Mouse (Mus musculus) lung, postnatal 0 days (tissue): ENCODE measurements around the gene Pacsin2. TPM values are rescaled to one million over a fixed set of nuclear protein-coding genes. Genes with fewer than 3 reads are reported as not detected.

ENCODE experiments used
- ATAC-seq: fragments of 200-750 bp; cut with Nextera tagmentation; 2 replicates; pipeline ENCODE4 v1.8.0; 2017; ENCODE audit warnings: moderate library complexity
- DNase-seq: peaks from one replicate; pipeline ENCODE4 v3.0.0-alpha.2; 2016; ENCODE audit warnings: low spot score
- H3K27ac ChIP-seq: fragments of 300-500 bp; sonication (generic); 2 replicates; pipeline ENCODE4 v1.5.1; 2014; ENCODE audit warnings: antibody characterized with exemption, mild to moderate bottlenecking, low read length, mixed read lengths
- H3K27me3 ChIP-seq: fragments of 300-500 bp; sonication (generic); replicated peaks from 2 replicates; pipeline ENCODE4 v1.6.1; 2014; ENCODE audit warnings: low read length, mixed read lengths; ENCODE audit not compliant: insufficient read depth
- H3K36me3 ChIP-seq: fragments of 300-500 bp; sonication (generic); 2 replicates; pipeline ENCODE4 v1.6.1; 2014; ENCODE audit warnings: low read length, mixed read lengths; ENCODE audit not compliant: insufficient read depth
- H3K4me1 ChIP-seq: fragments of 300-500 bp; sonication (generic); 2 replicates; pipeline ENCODE4 v1.6.1; 2014; ENCODE audit warnings: antibody characterized with exemption, low read depth, low read length, mixed read lengths; ENCODE audit not compliant: insufficient read depth
- H3K4me2 ChIP-seq: fragments of 300-500 bp; sonication (generic); replicated peaks from 2 replicates; pipeline ENCODE4 v1.6.1; 2014; ENCODE audit warnings: low read depth, mild to moderate bottlenecking, low read length, moderate library complexity, mixed read lengths
- H3K4me3 ChIP-seq: fragments of 300-500 bp; sonication (generic); 2 replicates; pipeline ENCODE4 v1.5.1; 2014; ENCODE audit warnings: low read depth, low read length
- H3K9ac ChIP-seq: fragments of 300-500 bp; sonication (generic); replicated peaks from 2 replicates; pipeline ENCODE4 v1.6.1; 2014; ENCODE audit warnings: low read depth, mild to moderate bottlenecking
- H3K9me3 ChIP-seq: fragments of 300-500 bp; sonication (generic); 2 replicates; pipeline ENCODE4 v1.6.1; 2016; ENCODE audit warnings: low read length, mixed read lengths
- CTCF ChIP-seq: IDR thresholded peaks from 2 replicates; pipeline ENCODE4 v1.5.1; 2016; ENCODE audit warnings: antibody characterized with exemption, mild to moderate bottlenecking
- EP300 ChIP-seq: IDR thresholded peaks from 2 replicates; pipeline ENCODE4 v1.6.1; 2016; ENCODE audit warnings: antibody characterized with exemption, mild to moderate bottlenecking, control low read depth
- WGBS: fragments of 180-500 bp; shearing (Covaris S2); extraction: QIAGEN DNeasy Blood & Tissue Kit; methylation state at CpG from one replicate; pipeline ENCODE4 v1.1.7; 2014; 5-methylcytosine and 5-hydroxymethylcytosine counted together
- polyA plus RNA-seq: library from polyadenylated mRNA; unstranded; fragments of >200 nt; fragmentation: Nextera tagmentation; extraction: Ambion mirVana; gene quantifications from 2 replicates; pipeline ENCODE4 v1.2.1, GENCODE M21; 2015

The Pacsin2 gene
- polyA plus RNA-seq, 1 experiment from 2014 or later = 46.7 TPM

DNA sequence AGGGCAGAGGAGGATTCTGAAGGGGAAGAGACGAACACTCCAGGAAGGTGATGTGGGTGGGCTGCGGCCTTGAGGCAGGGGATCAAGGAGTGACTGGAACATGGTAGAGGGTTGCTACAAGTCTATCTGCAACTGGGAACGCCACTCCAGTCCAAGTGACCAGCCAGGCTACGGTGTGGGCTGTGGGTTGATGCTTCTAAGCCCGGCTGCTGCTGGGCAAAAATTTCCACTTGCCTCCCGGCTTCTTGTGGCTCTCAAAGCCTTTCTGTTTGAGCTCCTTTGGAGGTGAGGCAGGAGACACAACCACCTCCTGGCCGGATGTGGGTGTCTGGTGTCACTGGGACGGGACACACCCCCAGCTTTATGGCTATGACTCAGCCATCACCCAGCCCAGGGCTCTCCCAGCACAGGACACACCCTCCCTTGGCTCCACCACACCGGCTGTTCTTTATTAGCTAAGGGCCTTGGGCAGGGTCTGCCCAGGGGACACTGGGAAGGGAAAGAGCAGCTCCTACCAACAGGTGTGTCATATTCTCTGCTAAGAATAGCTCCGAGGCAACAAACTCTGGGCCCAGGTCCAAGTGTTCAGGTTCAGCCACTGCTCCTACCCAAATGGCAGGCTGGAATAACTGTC lies 9.5 kb upstream of the Pacsin2 start:
- no peak overlapping the region for H3K9ac ChIP-seq
- peak; percentile 90 for ATAC-seq
- no peaks in the 10 kb centered on the region for H3K36me3 ChIP-seq
- H3K27ac ChIP-seq = 0 out of 2 replicates have a peak overlapping the region, but pooled peaks have one; percentile 34
- 45% methylated on average over 10 of the region's 10 CpGs for WGBS
- DNase-seq = peak; percentile 90
- H3K27me3 ChIP-seq = no peaks in the 10 kb centered on the region
- TF ChIP-seq EP300 = peak; percentile 42; the same call in 1 of the 2 replicates
- TF ChIP-seq CTCF = no peak
- no peak overlapping the region for H3K4me2 ChIP-seq
- H3K4me1 ChIP-seq = no peaks in the 10 kb centered on the region
- no peaks in the 10 kb centered on the region for H3K9me3 ChIP-seq
- no peak overlapping the region for H3K4me3 ChIP-seq

DNA sequence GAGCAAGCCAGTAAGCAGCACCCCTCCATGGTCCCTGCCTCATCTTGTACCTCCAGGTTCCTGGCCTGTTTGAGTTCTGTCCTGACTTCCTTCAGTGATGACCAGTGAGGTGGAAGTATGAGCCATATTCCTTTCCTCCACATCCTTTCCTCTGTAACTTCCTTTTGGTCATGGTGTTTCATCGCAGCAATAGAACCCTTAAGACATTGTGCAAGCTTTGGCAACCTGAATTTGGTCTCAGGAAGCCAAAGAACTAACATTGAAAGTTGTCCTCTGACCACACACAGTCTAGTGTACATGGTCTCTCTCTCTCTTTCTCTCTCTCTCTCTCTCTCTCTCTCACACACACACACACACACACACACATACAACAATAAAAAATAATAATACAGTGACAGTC lies 8.8 kb upstream of the Pacsin2 start:
- no peak overlapping the region for H3K4me3 ChIP-seq
- H3K27me3 ChIP-seq = no peaks in the 10 kb centered on the region
- H3K9me3 ChIP-seq = no peaks in the 10 kb centered on the region
- H3K27ac ChIP-seq = no peak overlapping the region
- no peak for TF ChIP-seq EP300
- TF ChIP-seq CTCF = no peak
- WGBS = 61% methylated on average over 1 of the region's 1 CpGs
- no peak overlapping the region for H3K9ac ChIP-seq
- H3K4me1 ChIP-seq = no peaks in the 10 kb centered on the region
- no peak for ATAC-seq
- H3K36me3 ChIP-seq = no peaks in the 10 kb centered on the region
- DNase-seq = no peak
- no peak overlapping the region for H3K4me2 ChIP-seq

DNA sequence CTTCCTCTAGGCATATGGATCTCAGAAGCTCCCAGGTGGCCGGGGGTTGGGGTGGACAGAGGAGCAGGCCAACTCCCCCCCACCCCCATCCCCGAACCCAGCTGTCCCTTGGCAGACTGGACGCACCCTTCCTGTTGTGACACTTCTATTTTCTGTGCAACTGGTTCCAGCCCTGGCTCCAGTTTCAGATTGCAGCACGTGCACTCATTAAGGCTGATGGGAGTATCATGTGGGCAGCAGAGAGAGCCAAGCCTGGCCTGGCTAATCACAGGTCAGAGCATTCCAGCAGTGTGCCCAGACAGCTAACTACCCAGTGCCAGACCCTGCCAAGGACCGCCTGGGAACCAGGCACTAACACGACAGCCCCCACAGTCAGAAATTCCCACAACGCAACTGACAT lies 7.1 kb upstream of the Pacsin2 start:
- Histone ChIP-seq H3K36me3 (no peaks in the 10 kb centered on the region), H3K27me3 (no peaks in the 10 kb centered on the region), H3K4me3 (no peak overlapping the region), H3K27ac (no peak overlapping the region), H3K4me2 (no peak overlapping the region), H3K9me3 (no peaks in the 10 kb centered on the region), H3K4me1 (no peaks in the 10 kb centered on the region), H3K9ac (no peak overlapping the region)
- WGBS = 61% methylated on average over 7 of the region's 7 CpGs
- TF ChIP-seq CTCF (no peak), EP300 (no peak)
- DNase-seq (peak; percentile 65), ATAC-seq (peak; percentile 29)

DNA sequence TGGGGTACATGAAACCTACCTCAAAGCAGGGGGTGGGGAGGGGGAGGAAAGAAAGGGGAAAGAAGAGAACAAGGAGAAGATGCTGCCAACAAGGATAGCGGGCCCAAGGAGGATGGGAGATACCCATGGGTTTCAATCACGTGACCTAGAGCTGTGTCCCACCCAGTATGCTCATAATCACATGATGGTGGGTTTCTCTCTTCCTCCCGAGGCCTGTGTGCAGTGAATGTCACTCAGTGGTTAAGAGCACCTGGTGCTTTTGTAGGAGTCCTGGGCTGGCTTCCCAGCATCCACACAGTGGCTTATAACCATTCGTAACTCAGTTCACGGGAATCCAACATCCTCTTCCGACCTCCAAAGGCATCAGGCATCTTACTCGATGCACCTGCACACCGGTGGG lies 6.0 kb upstream of the Pacsin2 start:
- TF ChIP-seq EP300 = no peak
- no peak for TF ChIP-seq CTCF
- Histone ChIP-seq H3K9me3 (no peaks in the 10 kb centered on the region), H3K36me3 (no peaks in the 10 kb centered on the region), H3K27ac (no peak overlapping the region), H3K4me1 (no peaks in the 10 kb centered on the region), H3K9ac (no peak overlapping the region), H3K27me3 (no peaks in the 10 kb centered on the region), H3K4me3 (no peak overlapping the region), H3K4me2 (no peak overlapping the region)
- 82% methylated on average over 8 of the region's 8 CpGs for WGBS
- DNase-seq = no peak
- ATAC-seq = no peak

DNA sequence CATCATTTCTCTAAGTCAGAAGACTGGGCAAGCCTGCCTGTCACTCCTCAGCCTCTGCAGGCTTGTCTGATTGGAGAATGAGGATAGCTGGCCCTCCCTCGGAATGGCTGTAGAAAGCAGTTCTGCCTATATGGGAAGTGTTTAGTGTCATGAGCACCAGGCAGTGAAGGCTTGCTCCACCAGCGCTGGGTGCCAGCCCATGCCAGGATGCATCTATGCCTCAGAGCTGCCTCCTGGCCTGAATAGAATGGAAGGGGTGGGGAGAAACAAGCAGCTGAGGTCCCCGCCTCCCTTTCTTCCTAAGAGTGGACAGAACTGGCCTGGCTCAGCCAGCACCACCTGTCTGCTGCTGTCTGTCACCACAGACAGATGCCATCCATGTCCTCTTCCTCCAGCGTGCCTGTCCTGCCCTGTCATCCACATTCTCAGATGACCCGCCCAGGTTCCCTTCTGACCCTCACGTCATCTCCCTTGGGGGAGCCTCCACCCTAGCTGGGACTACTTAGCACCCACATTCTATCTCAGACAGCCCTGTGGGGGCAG lies 4.9 kb upstream of the Pacsin2 start:
- H3K4me3 ChIP-seq = no peak overlapping the region
- H3K27me3 ChIP-seq = no peaks in the 10 kb centered on the region
- no peak overlapping the region for H3K4me2 ChIP-seq
- H3K9me3 ChIP-seq = no peaks in the 10 kb centered on the region
- TF ChIP-seq CTCF (peak; percentile 14; the same call in 1 of the 2 replicates), EP300 (no peak)
- no peaks in the 10 kb centered on the region for H3K4me1 ChIP-seq
- DNase-seq (no peak), ATAC-seq (no peak)
- no peak overlapping the region for H3K9ac ChIP-seq
- H3K27ac ChIP-seq = no peak overlapping the region
- 62% methylated on average over 6 of the region's 6 CpGs for WGBS
- H3K36me3 ChIP-seq = no peaks in the 10 kb centered on the region

DNA sequence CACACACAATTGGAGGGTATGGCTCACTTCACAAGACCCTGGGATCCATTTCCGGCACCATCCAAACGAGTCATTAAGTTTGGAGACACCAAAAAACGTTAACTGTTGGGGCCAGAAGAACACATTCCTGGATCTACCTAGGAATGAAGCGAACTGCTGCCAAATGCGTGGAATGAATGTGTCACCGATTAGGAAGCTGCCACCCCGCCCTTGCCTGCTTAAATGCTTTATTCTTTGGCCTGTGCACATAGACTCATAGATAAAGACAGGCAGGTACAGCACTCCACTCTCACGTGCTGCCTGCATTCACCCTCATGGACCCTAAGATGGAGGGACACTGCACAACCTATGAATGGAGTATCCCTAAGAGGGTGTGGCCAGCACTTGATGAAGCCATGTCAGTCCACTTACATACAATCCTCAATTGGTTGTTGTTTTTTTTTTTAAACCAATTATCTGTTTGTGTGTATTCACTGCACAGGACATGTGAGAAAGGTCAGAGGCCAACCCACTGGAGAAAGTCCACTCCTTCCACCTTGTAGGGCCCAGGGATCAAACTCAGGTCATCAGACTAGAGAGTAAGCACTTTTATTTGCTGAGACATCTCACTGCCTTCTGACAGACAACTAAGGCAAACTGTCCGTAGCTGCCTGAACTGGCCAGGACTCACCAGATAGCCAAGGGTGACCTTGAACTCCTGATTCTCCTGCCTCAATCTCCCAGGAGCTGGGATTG lies 3.0 kb upstream of the Pacsin2 start:
- Histone ChIP-seq H3K9me3 (no peaks in the 10 kb centered on the region), H3K27ac (no peak overlapping the region), H3K9ac (no peak overlapping the region), H3K4me3 (no peak overlapping the region), H3K4me1 (no peaks in the 10 kb centered on the region), H3K4me2 (no peak overlapping the region), H3K36me3 (no peaks in the 10 kb centered on the region), H3K27me3 (no peaks in the 10 kb centered on the region)
- no peak for TF ChIP-seq CTCF
- peak; percentile 55; the same call in 1 of the 2 replicates for TF ChIP-seq EP300
- 58% methylated on average over 9 of the region's 9 CpGs for WGBS
- ATAC-seq (no peak), DNase-seq (peak; percentile 45)
